Mouse (Mus musculus): ENCODE measurements at regions not wholly inside any gene's neighbourhood (a gene's known extent, or its start where the extent isn't known, plus 50 kb on each side); places are given as distances from the start of the nearest gene placed in this dataset.

DNA sequence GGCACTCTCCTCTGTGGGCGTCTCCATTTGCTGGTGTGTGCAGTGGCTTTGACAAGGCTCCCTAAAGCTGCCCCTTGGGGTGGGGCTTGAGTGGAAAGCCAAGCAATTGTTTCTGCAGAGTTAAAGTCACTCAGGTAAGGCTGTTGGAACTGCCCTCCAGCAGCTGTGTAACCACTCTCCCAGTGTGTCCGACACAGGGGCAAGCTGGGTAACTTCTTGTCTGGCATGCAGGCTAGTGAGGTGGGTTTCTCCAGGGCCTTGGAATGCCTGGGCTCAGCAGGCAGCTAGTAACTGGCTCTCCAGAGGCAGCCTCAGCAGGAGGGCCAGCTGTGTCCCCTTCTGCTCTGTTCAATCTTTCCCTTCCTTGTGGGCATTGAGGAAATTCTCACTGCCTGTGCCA, 199.5 kb upstream of the Gas1 start:
- WGBS: 53% methylated on average over 2 of the region's 2 CpGs
- Histone ChIP-seq H3K9me3 (ENCODE audit: control insufficient read depth, low read length) (no peaks in the 10 kb centered on the region), H3K4me1 (ENCODE audit: control insufficient read depth, insufficient read depth, low read depth, low read length) (no peaks in the 10 kb centered on the region), H3K9ac (ENCODE audit: low read depth, low read length) (no peak overlapping the region), H3K4me2 (ENCODE audit: low read length) (no peak overlapping the region), H3K27ac (ENCODE audit: low read depth, low read length) (no peak overlapping the region), H3K27me3 (replicated peaks; ENCODE audit: control insufficient read depth, insufficient read depth, low read length) (no peaks in the 10 kb centered on the region), H3K36me3 (ENCODE audit: control insufficient read depth, insufficient read depth, low read length) (no peaks in the 10 kb centered on the region), H3K4me3 (ENCODE audit: low read length) (no peak overlapping the region)
- no peak for ATAC-seq

DNA sequence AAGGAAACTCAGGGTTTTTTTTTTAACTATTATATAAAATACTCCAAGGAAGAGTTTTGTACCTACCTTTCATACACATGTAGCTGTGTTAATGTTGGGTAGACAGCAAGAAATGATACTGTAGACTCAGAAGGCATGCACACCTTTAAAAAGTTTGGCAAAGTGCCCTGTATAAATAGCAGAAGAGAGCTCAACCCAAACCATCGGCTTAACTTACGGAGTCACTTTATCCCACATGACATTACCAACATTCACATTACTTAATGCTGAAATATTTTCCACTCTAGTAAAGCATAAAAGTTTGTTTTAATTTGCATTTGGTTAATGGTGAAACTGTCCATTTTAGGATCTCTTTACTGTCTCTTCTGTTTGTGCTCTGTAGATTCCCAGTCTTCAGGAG, 205.7 kb upstream of the Gas1 start:
- no peak overlapping the region for H3K4me2 ChIP-seq (ENCODE audit: low read length)
- H3K9ac ChIP-seq (ENCODE audit: low read depth, low read length): no peak overlapping the region
- 94% methylated on average over 2 of the region's 2 CpGs for WGBS
- H3K4me1 ChIP-seq (ENCODE audit: control insufficient read depth, insufficient read depth, low read depth, low read length): no peaks in the 10 kb centered on the region
- no peak overlapping the region for H3K27ac ChIP-seq (ENCODE audit: low read depth, low read length)
- H3K36me3 ChIP-seq (ENCODE audit: control insufficient read depth, insufficient read depth, low read length): no peaks in the 10 kb centered on the region
- peaks cover 5% of the 10 kb centered on the region; the same call in 1 of the 2 replicates for H3K9me3 ChIP-seq (ENCODE audit: control insufficient read depth, low read length)
- no peaks in the 10 kb centered on the region for H3K27me3 ChIP-seq (replicated peaks; ENCODE audit: control insufficient read depth, insufficient read depth, low read length)
- no peak overlapping the region for H3K4me3 ChIP-seq (ENCODE audit: low read length)
- no peak for ATAC-seq

DNA sequence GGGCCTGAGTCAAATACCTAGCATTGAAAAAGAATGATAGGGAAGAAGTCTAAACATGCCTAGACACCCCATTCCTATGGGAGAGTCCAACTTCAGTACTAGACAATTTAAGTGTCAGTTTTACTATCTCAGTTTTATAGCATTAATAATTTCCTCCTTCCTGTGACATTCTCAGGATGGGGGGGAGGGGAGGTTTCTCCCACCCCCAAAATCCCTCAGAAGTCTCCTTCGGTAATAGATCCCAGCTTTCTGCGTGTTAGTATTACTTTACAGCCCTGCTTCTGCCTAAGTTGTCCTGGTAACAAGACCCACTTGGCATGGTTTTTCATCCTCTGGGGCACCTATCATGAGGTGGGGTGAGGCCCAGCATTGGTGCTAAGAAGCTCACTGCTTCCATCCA, 202.9 kb upstream of the Dapk1 start:
- ATAC-seq: no peak
- Histone ChIP-seq H3K36me3 (ENCODE audit: control insufficient read depth, insufficient read depth, low read length) (no peaks in the 10 kb centered on the region), H3K4me2 (ENCODE audit: low read length) (no peak overlapping the region), H3K9ac (ENCODE audit: low read depth, low read length) (no peak overlapping the region), H3K9me3 (ENCODE audit: control insufficient read depth, low read length) (no peaks in the 10 kb centered on the region), H3K4me1 (ENCODE audit: control insufficient read depth, insufficient read depth, low read depth, low read length) (no peaks in the 10 kb centered on the region), H3K27me3 (replicated peaks; ENCODE audit: control insufficient read depth, insufficient read depth, low read length) (no peaks in the 10 kb centered on the region), H3K4me3 (ENCODE audit: low read length) (no peak overlapping the region), H3K27ac (ENCODE audit: low read depth, low read length) (no peak overlapping the region)
- 92% methylated on average over 2 of the region's 2 CpGs for WGBS

DNA sequence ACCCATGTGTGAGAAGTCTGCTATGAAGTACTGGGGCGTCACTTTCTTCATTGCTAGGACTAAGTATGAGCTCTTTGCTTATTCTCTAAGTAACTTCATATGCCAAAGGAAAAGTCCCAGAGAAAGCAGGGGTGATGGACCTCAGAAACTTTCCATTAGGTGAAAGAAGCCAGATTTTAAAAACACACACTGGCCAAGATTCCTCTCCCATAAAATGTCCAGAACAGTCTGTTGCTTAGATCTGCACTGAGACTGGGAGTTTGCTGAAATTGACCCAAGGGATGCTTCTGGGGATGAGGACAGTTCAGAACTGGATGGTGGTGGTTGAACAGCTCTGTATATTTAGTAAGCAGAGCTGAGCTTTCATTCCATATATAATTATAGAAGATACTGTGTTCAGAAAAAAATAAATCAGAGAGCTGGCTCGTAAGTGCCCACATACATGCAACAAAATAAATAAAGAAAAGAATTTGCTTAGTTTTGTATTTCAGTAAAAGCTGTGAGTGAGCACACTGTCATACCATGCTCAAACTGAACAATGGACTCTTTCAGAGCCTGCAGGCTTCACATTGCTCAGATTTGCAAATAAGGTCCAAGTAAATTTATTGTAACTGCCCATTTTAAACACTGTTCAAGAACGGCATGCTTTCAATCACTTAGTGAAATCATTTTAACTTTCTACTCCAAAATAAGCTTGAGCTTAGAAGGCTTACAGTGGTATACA, 200.8 kb upstream of the Dapk1 start:
- H3K9me3 ChIP-seq (ENCODE audit: control insufficient read depth, low read length): no peaks in the 10 kb centered on the region

DNA sequence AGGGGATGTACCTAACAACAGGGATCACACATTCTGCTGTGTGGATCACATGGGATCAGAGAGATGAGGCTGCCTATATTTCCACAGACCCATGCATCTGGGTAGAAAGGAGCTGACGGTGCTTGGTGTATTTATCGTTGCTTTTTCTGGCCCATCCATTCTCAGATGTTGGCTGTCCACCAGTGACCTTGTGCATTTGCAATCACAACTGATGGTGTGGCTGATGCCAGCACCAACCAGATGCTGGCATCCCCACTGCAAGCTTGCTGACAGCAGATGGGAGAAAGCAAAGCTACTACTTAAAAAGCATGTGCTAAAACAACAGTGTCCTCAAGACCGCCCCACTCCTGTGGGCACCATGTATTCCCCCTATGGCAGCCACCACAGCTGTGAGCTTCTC, 198.3 kb upstream of the Dapk1 start:
- no peak overlapping the region for H3K4me2 ChIP-seq (ENCODE audit: low read length)

More for the DNA sequence above, 200.8 kb upstream of the Dapk1 start:
- H3K9ac ChIP-seq (ENCODE audit: low read depth, low read length): no peak overlapping the region
- H3K4me3 ChIP-seq (ENCODE audit: low read length): no peak overlapping the region
- no peaks in the 10 kb centered on the region for H3K36me3 ChIP-seq (ENCODE audit: control insufficient read depth, insufficient read depth, low read length)
- 77% methylated on average over 3 of the region's 3 CpGs for WGBS
- no peak overlapping the region for H3K27ac ChIP-seq (ENCODE audit: low read depth, low read length)
- H3K27me3 ChIP-seq (replicated peaks; ENCODE audit: control insufficient read depth, insufficient read depth, low read length): no peaks in the 10 kb centered on the region
- no peak for ATAC-seq
- no peak overlapping the region for H3K4me2 ChIP-seq (ENCODE audit: low read length)
- H3K4me1 ChIP-seq (ENCODE audit: control insufficient read depth, insufficient read depth, low read depth, low read length): no peaks in the 10 kb centered on the region

DNA sequence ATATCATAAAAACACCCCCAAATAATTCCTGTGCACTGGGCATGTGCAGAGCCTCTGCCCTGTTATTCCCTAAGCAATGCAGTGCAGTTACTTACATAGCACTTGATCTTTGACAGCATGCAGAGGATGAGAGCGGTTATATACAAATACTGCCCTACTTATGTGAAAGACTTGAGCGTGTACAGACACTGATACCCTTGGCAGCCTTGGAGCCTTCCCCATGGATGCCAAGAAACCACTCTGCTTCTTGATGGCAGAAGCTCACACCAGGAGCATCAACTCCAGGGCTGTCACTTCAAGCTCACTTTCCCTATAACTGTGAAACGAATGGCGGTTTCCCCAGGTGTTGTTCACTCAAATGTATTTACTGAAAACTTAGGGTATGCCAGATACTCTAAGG, 194.4 kb upstream of the Dapk1 start:
- Histone ChIP-seq H3K27me3 (replicated peaks; ENCODE audit: control insufficient read depth, insufficient read depth, low read length) (no peaks in the 10 kb centered on the region), H3K36me3 (ENCODE audit: control insufficient read depth, insufficient read depth, low read length) (no peaks in the 10 kb centered on the region), H3K4me2 (ENCODE audit: low read length) (no peak overlapping the region), H3K9me3 (ENCODE audit: control insufficient read depth, low read length) (no peaks in the 10 kb centered on the region), H3K27ac (ENCODE audit: low read depth, low read length) (no peak overlapping the region), H3K9ac (ENCODE audit: low read depth, low read length) (no peak overlapping the region), H3K4me1 (ENCODE audit: control insufficient read depth, insufficient read depth, low read depth, low read length) (no peaks in the 10 kb centered on the region; the same call in 1 of the 2 replicates), H3K4me3 (ENCODE audit: low read length) (no peak overlapping the region)
- no peak for ATAC-seq
- 91% methylated on average over 4 of the region's 4 CpGs for WGBS

More for the DNA sequence above, 198.3 kb upstream of the Dapk1 start:
- ATAC-seq: no peak
- H3K27ac ChIP-seq (ENCODE audit: low read depth, low read length): no peak overlapping the region
- no peak overlapping the region for H3K4me3 ChIP-seq (ENCODE audit: low read length)
- no peak overlapping the region for H3K9ac ChIP-seq (ENCODE audit: low read depth, low read length)
- no peaks in the 10 kb centered on the region for H3K36me3 ChIP-seq (ENCODE audit: control insufficient read depth, insufficient read depth, low read length)
- H3K27me3 ChIP-seq (replicated peaks; ENCODE audit: control insufficient read depth, insufficient read depth, low read length): no peaks in the 10 kb centered on the region
- WGBS: 89% methylated on average over 3 of the region's 3 CpGs
- no peaks in the 10 kb centered on the region for H3K4me1 ChIP-seq (ENCODE audit: control insufficient read depth, insufficient read depth, low read depth, low read length)
- H3K9me3 ChIP-seq (ENCODE audit: control insufficient read depth, low read length): no peaks in the 10 kb centered on the region

DNA sequence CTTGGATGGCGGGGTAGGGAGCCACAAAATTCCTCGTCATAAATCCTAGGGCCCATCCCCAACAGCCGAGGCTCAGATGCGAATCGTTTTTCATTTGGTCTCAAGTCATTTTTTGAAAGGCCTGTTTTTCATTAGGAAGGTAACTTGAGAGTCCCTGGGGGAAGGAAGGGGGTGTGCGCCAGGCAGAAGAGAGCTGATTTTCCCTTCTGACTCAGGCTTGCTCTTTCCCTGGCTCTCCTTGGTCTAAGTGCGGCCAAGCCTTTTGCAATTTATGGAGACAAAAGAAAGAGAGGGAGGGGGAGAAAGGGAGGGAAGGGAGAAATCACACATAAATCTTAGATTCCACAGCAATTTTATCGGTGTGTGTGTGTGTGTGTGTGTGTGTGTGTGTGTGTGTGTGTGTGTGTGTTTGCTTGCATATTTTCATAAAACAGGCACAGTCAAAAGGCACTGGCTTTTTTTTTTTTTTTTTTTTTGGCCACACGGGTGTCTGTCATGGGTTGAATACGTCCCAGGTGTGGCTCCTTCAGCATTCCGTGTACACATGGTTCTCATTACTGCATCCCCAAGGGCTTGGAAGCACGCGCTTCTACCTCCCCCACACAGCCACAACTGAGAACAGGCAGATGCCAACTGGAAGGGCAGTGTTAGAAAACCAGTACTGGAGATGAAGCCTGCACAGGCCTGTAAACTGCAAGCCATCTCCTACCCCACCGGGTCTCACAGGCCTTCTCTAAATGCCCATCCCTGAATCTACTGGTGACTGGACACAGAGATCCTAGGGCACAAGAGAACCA, 191.8 kb upstream of the Dapk1 start:
- no peaks in the 10 kb centered on the region for H3K9me3 ChIP-seq (ENCODE audit: control insufficient read depth, low read length)
- H3K9ac ChIP-seq (ENCODE audit: low read depth, low read length): no peak overlapping the region
- no peak for ATAC-seq
- H3K36me3 ChIP-seq (ENCODE audit: control insufficient read depth, insufficient read depth, low read length): no peaks in the 10 kb centered on the region
- 63% methylated on average over 14 of the region's 14 CpGs for WGBS
- no peaks in the 10 kb centered on the region; the same call in 1 of the 2 replicates for H3K4me1 ChIP-seq (ENCODE audit: control insufficient read depth, insufficient read depth, low read depth, low read length)
- no peak overlapping the region for H3K4me3 ChIP-seq (ENCODE audit: low read length)
- no peak overlapping the region for H3K4me2 ChIP-seq (ENCODE audit: low read length)
- no peaks in the 10 kb centered on the region for H3K27me3 ChIP-seq (replicated peaks; ENCODE audit: control insufficient read depth, insufficient read depth, low read length)
- H3K27ac ChIP-seq (ENCODE audit: low read depth, low read length): no peak overlapping the region

DNA sequence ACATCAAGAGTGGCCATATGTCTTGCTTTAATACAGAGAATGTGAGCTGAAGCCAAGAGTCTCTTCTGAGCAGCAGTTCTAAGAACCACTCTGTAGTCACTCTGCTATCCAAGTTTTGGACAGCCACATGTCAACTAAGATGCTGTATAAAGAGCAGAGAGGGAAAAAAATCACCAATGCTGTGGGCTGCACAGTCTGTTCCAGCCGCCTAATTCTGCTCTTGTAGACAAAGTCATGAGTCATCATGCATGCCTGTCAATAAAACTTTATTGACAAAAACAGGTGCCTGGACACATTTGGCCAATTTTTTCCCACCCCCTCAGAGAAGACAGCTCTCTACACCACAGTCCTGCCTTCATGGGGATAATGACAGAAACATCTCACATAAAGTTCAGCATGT, 185.7 kb upstream of the Dapk1 start:
- Histone ChIP-seq H3K9me3 (ENCODE audit: control insufficient read depth, low read length) (no peaks in the 10 kb centered on the region), H3K27ac (ENCODE audit: low read depth, low read length) (no peak overlapping the region), H3K4me2 (ENCODE audit: low read length) (no peak overlapping the region), H3K27me3 (replicated peaks; ENCODE audit: control insufficient read depth, insufficient read depth, low read length) (no peaks in the 10 kb centered on the region), H3K4me1 (ENCODE audit: control insufficient read depth, insufficient read depth, low read depth, low read length) (no peaks in the 10 kb centered on the region), H3K4me3 (ENCODE audit: low read length) (no peak overlapping the region), H3K36me3 (ENCODE audit: control insufficient read depth, insufficient read depth, low read length) (no peaks in the 10 kb centered on the region), H3K9ac (ENCODE audit: low read depth, low read length) (no peak overlapping the region)
- WGBS: 76% methylated on average over 1 of the region's 1 CpGs
- no peak for ATAC-seq

DNA sequence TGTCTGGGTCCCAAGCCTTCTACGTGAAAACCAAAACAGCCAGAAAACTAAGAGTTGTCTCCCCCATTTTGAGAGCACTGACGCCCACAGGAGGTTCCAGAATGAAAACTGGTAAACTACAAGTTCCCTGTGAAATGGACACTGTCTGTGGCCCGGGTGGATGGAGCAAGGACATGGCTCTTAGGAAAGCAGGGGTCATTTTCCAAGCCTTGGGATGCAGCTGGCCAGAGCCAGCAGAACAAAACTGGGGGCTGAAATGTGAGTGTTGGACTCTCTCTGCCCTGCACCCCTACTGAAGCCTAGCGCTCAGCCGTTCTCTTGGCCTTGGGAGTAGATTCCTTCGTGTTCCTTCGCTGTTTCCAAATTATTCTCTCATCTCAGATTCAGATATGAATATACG, 184.7 kb upstream of the Dapk1 start:
- H3K4me2 ChIP-seq (ENCODE audit: low read length): no peak overlapping the region
- no peak overlapping the region for H3K4me3 ChIP-seq (ENCODE audit: low read length)
- H3K9me3 ChIP-seq (ENCODE audit: control insufficient read depth, low read length): no peaks in the 10 kb centered on the region
- no peaks in the 10 kb centered on the region for H3K36me3 ChIP-seq (ENCODE audit: control insufficient read depth, insufficient read depth, low read length)
- H3K27ac ChIP-seq (ENCODE audit: low read depth, low read length): no peak overlapping the region
- no peak overlapping the region for H3K9ac ChIP-seq (ENCODE audit: low read depth, low read length)
- 88% methylated on average over 8 of the region's 8 CpGs for WGBS
- no peaks in the 10 kb centered on the region for H3K27me3 ChIP-seq (replicated peaks; ENCODE audit: control insufficient read depth, insufficient read depth, low read length)
- no peak for ATAC-seq
- H3K4me1 ChIP-seq (ENCODE audit: control insufficient read depth, insufficient read depth, low read depth, low read length): no peaks in the 10 kb centered on the region
